9 mouse cellular contexts compared by ENCODE assay signal in genomic region chr15:103170316-103170679, GRCm38 (mm10). TPM values are rescaled to one million over a fixed set of nuclear protein-coding genes. Genes with fewer than 3 reads are reported as not detected.
DNase-seq lines count a peak whose midpoint lies in the region; ATAC-seq lines count a peak whose summit lies in the region.
"Had no signal": no experiment of that assay in that cellular context is flagged by ENCODE, and none has a peak within 500 bp of the region (broad histone marks: within the 10 kb centered on the region; RNA-seq: fewer than 3 reads in every experiment).

No protein-coding gene starts in this region.

- 0 out of 2 replicates have a peak overlapping the region, but pooled peaks have one; percentile 37 for H3K27ac ChIP-seq in heart, embryonic 10.5 days
- H3K27ac ChIP-seq in forebrain, embryonic 16.5 days (ENCODE audit: low read length): no peak overlapping the region
- H3K27ac ChIP-seq in liver, embryonic 16.5 days (ENCODE audit: low read length): no peak overlapping the region

- peaks cover 100% of the 10 kb centered on the region for H3K27me3 ChIP-seq in heart, embryonic 10.5 days (ENCODE audit: insufficient read depth, poor library complexity, severe bottlenecking)
- H3K27me3 ChIP-seq in forebrain, embryonic 16.5 days (replicated peaks; ENCODE audit: control insufficient read depth, insufficient read depth, low read length): peaks cover 95% of the 10 kb centered on the region
- H3K27me3 ChIP-seq in liver, embryonic 16.5 days (ENCODE audit: control insufficient read depth, insufficient read depth, low read depth, low read length): peaks cover 88% of the 10 kb centered on the region

- no peaks in the 10 kb centered on the region for H3K36me3 ChIP-seq in heart, embryonic 10.5 days
- H3K36me3 ChIP-seq in forebrain, embryonic 16.5 days (ENCODE audit: control insufficient read depth, insufficient read depth): no peaks in the 10 kb centered on the region
- H3K36me3 ChIP-seq in liver, embryonic 16.5 days (ENCODE audit: control insufficient read depth, insufficient read depth): no peaks in the 10 kb centered on the region

- no peaks in the 10 kb centered on the region for H3K9me3 ChIP-seq in heart, embryonic 10.5 days
- H3K9me3 ChIP-seq in forebrain, embryonic 16.5 days (ENCODE audit: control insufficient read depth, low read length): no peaks in the 10 kb centered on the region
- H3K9me3 ChIP-seq in liver, embryonic 16.5 days (replicated peaks; ENCODE audit: control insufficient read depth, low read length): no peaks in the 10 kb centered on the region

- 8% methylated on average over 16 of the region's 16 CpGs for WGBS in heart, embryonic 10.5 days
- 6% methylated on average over 15 of the region's 16 CpGs for WGBS in forebrain, embryonic 16.5 days
- 5% methylated on average over 15 of the region's 16 CpGs for WGBS in liver, embryonic 16.5 days (ENCODE audit: insufficient replicate concordance)

- no peak for DNase-seq in heart, embryonic 10.5 days (ENCODE audit: low spot score)
- no peak for DNase-seq in heart, adult 9 months (ENCODE audit: low spot score in 2 of 2)
- peak; percentile 50 to 53 for DNase-seq in B cell, adult 2 months
- no peak for DNase-seq in right cerebral cortex, postnatal 14 days
- no peak for DNase-seq in cerebellum, adult 11 months
- no peak for DNase-seq in ovary, adult 18-20 months (ENCODE audit: low spot score)
- DNase-seq: lung, postnatal 4 days had no signal

- peak overlapping the region; percentile 95 for H3K4me2 ChIP-seq in forebrain, embryonic 16.5 days (ENCODE audit: low read length)
- peak overlapping the region; percentile 18; the same call in 1 of the 2 replicates for H3K4me2 ChIP-seq in liver, embryonic 16.5 days (ENCODE audit: low read depth, low read length)

- peaks cover 34% of the 10 kb centered on the region for H3K4me1 ChIP-seq in heart, embryonic 10.5 days
- peaks cover 21% of the 10 kb centered on the region for H3K4me1 ChIP-seq in forebrain, embryonic 16.5 days (replicated peaks; ENCODE audit: control insufficient read depth, insufficient read depth, low read length)
- peaks cover 10% of the 10 kb centered on the region for H3K4me1 ChIP-seq in liver, embryonic 16.5 days (ENCODE audit: control insufficient read depth, low read depth, low read length)

- no peak for ATAC-seq in forebrain, embryonic 16.5 days
- ATAC-seq in liver, embryonic 16.5 days (ENCODE audit: low read depth): no peak

- peak overlapping the region; percentile 65 for H3K4me3 ChIP-seq in heart, embryonic 10.5 days
- H3K4me3 ChIP-seq in forebrain, embryonic 16.5 days (replicated peaks; ENCODE audit: low read length): 0 out of 2 replicates have a peak overlapping the region, but pooled peaks have one; percentile 0
- H3K4me3 ChIP-seq in liver, embryonic 16.5 days (ENCODE audit: low read depth, low read length): no peak overlapping the region

- no peak overlapping the region for H3K9ac ChIP-seq in forebrain, embryonic 16.5 days (replicated peaks; ENCODE audit: low read depth, low read length)
- H3K9ac ChIP-seq in liver, embryonic 16.5 days (ENCODE audit: low read depth, low read length): no peak overlapping the region

RNA-seq across cellular contexts. Expression of gene Smug1, which starts 3.4 kb away (rescaled TPM):
- polyA plus RNA-seq in heart, embryonic 10.5 days (2016; fragmentation: Nextera tagmentation; extraction: Ambion mirVana): 16.2 and 19.5 TPM in 2 replicates
- polyA plus RNA-seq in forebrain, embryonic 16.5 days (2015; fragmentation: Nextera tagmentation; extraction: Ambion mirVana): 28.0 and 29.2 TPM in 2 replicates
- 5.1 and 5.8 TPM in 2 replicates for polyA plus RNA-seq in liver, embryonic 16.5 days (2015; fragmentation: Nextera tagmentation; extraction: Ambion mirVana)

Comparison
In these comparisons a context has a peak if more than half of its experiments do, and no peak if none do; other contexts are left out.
1. DNase-seq: peak in B cell, adult 2 months (2 of 2); none in heart, embryonic 10.5 days (single experiment), heart, adult 9 months (0 of 2), right cerebral cortex, postnatal 14 days (single experiment), cerebellum, adult 11 months (single experiment) and ovary, adult 18-20 months (single experiment).